Mouse (Mus musculus) kidney, postnatal 4 days (tissue): Measurements from ENCODE around the gene Pfn1.

Source experiments
- DNase-seq, 2 experiments: peaks; one replicate each; pipeline ENCODE4 v3.0.0; 2021; ENCODE audit warnings: mixed read lengths in 2 of 2

Pfn1 gene

GRCm38 (mm10) chr11:70654198-70654922 is at the start of gene Pfn1:
Pfn1 (minus strand) TSS chr11:70654644.
- peak; percentile 86 to 92 for DNase-seq

- peak in 1 of 2 experiments; percentile 12 for DNase-seq
These were observed 48.3 kb upstream of the Pfn1 start for GRCm38 (mm10) chr11:70702781-70703180.

GRCm38 (mm10) chr11:70701984-70702733 is 47.7 kb upstream of the Pfn1 start:
- DNase-seq = no peak

- peak in 1 of 2 experiments; percentile 39 for DNase-seq
These were observed 46.9 kb upstream of the Pfn1 start for GRCm38 (mm10) chr11:70701221-70701955.

DNA sequence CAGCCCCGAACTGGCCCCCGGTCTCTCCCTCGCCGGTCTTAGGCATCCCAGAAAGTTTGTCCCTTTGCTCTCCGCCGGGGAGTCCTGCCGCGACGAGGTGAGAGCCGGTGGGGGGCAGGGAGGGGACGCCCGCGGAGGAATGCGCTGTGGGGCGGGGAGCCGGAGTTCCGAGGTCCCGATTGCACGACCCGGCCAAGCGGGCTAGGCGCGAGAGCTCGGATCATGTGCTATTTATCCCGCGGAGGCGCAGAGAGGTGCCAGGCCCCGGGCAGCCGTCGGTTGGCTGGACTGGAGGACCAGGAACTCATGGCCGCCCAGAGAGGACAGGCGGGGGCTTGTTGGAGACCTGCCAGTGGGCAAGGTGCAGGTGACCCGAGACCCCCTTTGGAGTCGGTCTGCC is 46.2 kb upstream of the Pfn1 start:
- DNase-seq = peak; percentile 81 to 87

GRCm38 (mm10) chr11:70699722-70700556 is 45.5 kb upstream of the Pfn1 start, which contains the start of the genes Inca1 and Kif1c:
Inca1 (minus strand) TSS chr11:70700155.
Kif1c (plus strand) TSS chr11:70700548.
- peak; percentile 97 for DNase-seq

DNA sequence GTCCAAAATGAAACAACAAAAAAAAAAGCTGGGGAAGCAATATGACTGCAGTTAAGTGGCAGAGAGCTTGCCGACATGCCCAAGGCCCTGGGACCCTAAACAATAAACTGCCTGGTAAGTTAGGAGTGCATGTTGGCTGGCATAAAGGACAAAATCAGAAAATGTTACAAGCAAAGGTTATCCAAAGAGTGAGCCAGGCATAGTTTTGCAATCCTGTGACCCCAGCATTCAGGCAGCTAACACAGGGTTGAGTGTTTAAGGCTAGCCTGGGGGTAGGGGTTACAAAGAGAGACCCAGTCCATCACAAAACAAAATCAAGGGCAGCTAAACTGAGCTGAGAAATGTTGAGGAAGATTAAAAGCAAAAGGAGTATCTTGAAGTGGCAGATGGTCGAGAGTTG is 44.6 kb upstream of the Pfn1 start:
- DNase-seq = no peak

DNA sequence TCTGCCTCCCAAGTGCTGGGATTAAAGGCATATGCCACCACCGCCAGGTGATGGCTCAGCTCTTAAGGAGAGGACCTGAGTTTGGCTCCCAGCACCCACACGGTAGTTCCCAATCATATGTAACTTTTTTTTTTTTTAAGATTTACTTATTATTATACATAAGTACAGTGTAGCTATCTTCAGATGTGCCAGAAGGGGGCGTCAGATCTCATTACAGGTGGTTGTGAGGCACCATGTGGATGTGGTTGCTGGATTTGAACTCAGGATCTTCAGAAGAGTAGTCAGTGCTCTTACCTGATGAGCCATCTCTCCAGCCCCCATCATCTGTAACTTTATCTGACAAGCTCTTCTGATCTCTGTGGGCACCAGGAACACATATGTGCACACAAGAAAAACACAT is 42.9 kb upstream of the Pfn1 start:
- DNase-seq = no peak

DNA sequence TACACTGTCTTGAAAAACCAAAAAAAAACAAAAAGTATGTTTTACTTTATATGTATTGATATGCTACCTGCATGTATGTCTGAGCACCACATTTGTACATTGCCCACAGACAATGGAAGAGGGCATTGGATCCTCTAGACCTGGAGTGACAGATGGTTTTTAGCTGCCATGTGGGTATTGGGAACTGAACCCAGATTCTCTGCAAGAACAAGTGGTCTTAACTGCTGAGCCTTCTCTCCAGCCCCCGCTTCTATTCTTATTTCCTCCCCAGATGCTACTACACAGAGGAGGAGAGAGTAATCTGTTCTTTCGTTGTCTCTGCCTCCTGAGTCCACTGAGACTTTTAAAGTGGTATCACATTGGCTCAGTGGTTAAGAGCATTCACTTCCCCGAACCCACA is 39.1 kb upstream of the Pfn1 start:
- DNase-seq = no peak

GRCm38 (mm10) chr11:70689578-70689977 is 35.1 kb upstream of the Pfn1 start:
- no peak for DNase-seq

DNA sequence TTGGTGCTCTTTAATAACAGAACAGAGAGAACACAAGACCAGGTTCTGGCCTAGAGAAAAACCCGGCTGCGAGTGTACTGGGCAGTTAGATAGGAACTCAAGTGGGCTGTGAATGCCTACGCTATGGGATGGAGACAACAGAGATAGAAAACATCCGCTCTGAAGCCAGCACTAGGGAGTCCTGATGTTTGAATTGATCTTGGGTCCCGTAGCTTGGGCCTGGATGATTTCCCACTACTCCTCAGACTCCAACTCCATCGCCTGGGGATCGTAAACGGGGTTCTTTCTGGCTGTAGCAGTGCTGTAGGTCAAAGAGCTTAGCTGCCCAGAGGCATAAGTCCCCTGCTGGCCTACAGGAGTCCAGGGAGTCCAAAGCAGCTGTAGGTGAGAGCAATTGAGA is 33.9 kb upstream of the Pfn1 start:
- peak in 1 of 2 experiments; percentile 32 for DNase-seq

DNA sequence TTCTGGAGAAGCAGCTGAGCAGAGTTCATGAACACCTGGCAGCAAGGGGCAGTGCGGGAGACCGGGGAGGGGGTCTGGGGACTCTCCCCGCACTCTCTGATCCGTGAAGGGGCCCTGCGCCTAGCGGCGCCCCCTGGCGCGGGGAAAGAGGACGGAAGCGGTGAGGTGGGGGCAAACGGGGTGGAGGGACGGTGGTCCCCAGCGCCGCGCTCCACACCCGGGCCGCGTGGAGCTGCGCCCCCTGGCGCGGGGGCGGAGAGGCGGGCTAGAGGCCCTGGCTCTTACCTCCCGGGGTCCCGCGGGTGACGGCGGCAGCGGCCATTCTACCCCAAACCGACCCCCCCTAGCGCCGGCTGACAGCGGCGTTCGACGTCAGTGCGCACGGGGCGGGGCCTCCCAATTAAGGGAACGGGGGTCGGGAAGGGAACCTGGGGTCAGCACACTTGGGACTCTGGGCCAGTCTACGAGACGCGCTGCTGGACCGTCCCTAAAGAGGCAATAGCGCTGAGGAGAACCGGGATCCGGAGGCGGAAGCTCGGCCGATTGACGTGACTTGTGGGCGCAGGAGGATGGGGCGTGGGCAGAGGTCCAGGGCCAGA is 33.3 kb upstream of the Pfn1 start, which contains the start of gene Camta2:
Camta2 (minus strand) TSS at position 505 of the 599 bp plus-strand sequence.
- peak; percentile 95 to 96 for DNase-seq

GRCm38 (mm10) chr11:70686901-70687566 is 32.6 kb upstream of the Pfn1 start:
- peak; percentile 52 to 62 for DNase-seq

- DNase-seq = no peak
These were observed 29.2 kb upstream of the Pfn1 start for GRCm38 (mm10) chr11:70683640-70684039.

DNA sequence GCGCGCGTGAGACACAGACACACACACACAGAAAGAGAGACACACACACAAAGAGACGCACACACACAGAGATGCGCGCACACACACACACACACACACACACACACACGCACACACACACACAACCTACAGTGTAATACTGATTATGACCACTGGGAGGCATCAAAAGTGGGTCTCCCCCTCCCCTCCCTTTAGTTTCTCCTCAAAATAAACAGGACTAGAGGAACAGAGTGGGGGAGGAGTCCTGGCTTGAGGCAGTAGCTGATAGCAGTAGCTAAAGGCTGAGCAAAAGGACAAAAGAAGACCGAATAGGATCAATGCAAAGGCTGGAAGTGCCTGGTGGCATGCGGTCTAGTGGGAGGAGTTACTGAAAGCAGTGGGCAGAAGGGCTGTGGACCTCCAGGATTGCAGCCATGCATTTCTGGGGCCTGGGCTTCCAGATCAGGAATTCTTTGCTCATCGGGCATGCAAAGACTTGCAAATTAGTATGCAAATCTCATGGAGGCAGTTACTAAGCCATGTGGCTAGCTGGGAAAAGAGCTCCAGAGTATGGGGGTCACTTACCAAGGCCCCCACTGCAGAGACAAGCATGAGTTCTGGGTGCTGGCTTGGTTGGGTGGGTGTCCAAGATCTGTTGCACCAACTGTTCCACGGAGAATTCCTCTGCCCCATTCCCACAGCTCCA is 27.6 kb upstream of the Pfn1 start:
- peak; percentile 50 to 67 for DNase-seq

- no peak for DNase-seq
These were observed 26.7 kb upstream of the Pfn1 start for GRCm38 (mm10) chr11:70681170-70681569.

GRCm38 (mm10) chr11:70679894-70680293 is 25.4 kb upstream of the Pfn1 start:
- no peak for DNase-seq

GRCm38 (mm10) chr11:70679361-70679760 is 24.9 kb upstream of the Pfn1 start:
- DNase-seq = no peak

GRCm38 (mm10) chr11:70678576-70678975 is 24.1 kb upstream of the Pfn1 start:
- DNase-seq = no peak

DNA sequence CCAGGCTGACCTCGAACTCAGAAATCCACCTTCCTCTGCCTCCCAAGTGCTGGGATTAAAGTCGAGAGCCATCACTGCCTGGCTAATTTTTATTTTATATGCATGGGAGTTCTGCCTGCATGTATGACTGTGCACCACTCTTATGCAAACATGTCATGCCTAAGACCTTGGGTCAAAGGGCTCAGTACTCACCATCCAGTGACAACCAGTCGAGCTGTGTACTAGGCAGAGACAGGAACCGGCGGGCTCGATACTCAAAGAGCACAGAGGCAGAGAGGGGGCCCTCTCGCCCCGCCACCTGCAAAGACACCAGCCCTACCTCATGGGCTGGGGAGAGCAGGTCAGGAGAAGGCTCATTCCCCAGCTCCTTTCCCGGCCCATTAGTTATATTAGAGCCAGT is 23.6 kb upstream of the Pfn1 start:
- DNase-seq = no peak

DNA sequence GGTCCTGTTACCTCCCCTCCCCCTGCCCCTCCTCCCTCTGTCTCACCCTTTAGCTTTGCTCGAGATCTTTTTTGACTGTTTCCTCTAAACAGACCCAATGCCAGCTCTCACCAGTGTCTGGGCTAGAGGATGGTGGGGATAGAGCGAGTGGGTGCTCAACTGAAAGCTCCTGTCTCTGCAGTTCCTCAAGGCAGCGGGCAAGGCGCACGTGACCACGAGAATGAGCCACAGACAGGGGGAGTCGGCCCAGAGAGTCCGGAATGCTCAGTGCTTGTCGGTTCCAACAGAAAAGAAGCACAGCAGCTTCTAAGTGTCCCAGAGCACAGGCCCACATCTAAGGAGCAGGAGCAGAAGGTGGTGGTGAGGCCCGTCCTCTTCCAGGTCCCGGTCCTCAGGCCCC is 20.1 kb upstream of the Pfn1 start:
- DNase-seq = no peak
